In genomic region chr7:121995961-121996360, GRCm38 (mm10) we compare ENCODE assay signal across 27 mouse cellular contexts.
"Had no signal": no experiment of that assay in that cellular context is flagged by ENCODE, and none has a peak within 500 bp of the region (broad histone marks: within the 10 kb centered on the region; RNA-seq: fewer than 3 reads in every experiment).

No protein-coding gene starts in this region.

- H3K4me3 ChIP-seq: embryonic facial prominence, embryonic 10.5 days; embryonic facial prominence, embryonic 12.5 days; embryonic facial prominence, embryonic 13.5 days; embryonic facial prominence, embryonic 15.5 days; erythroblast, embryonic 14.5 days; forebrain, embryonic 10.5 days; forebrain, embryonic 12.5 days; forebrain, embryonic 13.5 days; forebrain, embryonic 15.5 days; gastrocnemius, adult 2 months; heart, adult 2 months; heart, embryonic 10.5 days had no signal

- H3K4me2 ChIP-seq: embryonic facial prominence, embryonic 12.5 days; embryonic facial prominence, embryonic 13.5 days; embryonic facial prominence, embryonic 15.5 days; forebrain, embryonic 12.5 days; forebrain, embryonic 13.5 days; forebrain, embryonic 15.5 days had no signal

- H3K4me1 ChIP-seq: embryonic facial prominence, embryonic 10.5 days; embryonic facial prominence, embryonic 12.5 days; embryonic facial prominence, embryonic 13.5 days; embryonic facial prominence, embryonic 15.5 days; forebrain, embryonic 10.5 days; forebrain, embryonic 12.5 days; forebrain, embryonic 13.5 days; forebrain, embryonic 15.5 days; heart, embryonic 10.5 days had no signal

- H3K27ac ChIP-seq: embryonic facial prominence, embryonic 10.5 days; embryonic facial prominence, embryonic 12.5 days; embryonic facial prominence, embryonic 13.5 days; embryonic facial prominence, embryonic 15.5 days; forebrain, embryonic 10.5 days; forebrain, embryonic 12.5 days; forebrain, embryonic 13.5 days; forebrain, embryonic 15.5 days; gastrocnemius, adult 2 months; heart, adult 2 months; heart, embryonic 10.5 days had no signal

- H3K9ac ChIP-seq: embryonic facial prominence, embryonic 12.5 days; embryonic facial prominence, embryonic 13.5 days; embryonic facial prominence, embryonic 15.5 days; forebrain, embryonic 12.5 days; forebrain, embryonic 13.5 days; forebrain, embryonic 15.5 days; forebrain, postnatal 0 days had no signal

- DNase-seq: cerebellum, adult 9-11 months; cerebellum, postnatal 10 days; cerebellum, postnatal 14 days; cerebellum, postnatal 25 days; cerebellum, postnatal 36 days; embryo, embryonic 11 days; forebrain, postnatal 0 days; gastrocnemius, adult 2 months; gastrocnemius, postnatal 10 days; gastrocnemius, postnatal 14 days; gastrocnemius, postnatal 25 days; gastrocnemius, postnatal 36 days; heart, adult 11 months; heart, adult 18-20 months; heart, adult 2 months had no signal

- H3K9me3 ChIP-seq: embryonic facial prominence, embryonic 10.5 days; embryonic facial prominence, embryonic 12.5 days; embryonic facial prominence, embryonic 13.5 days; embryonic facial prominence, embryonic 15.5 days; forebrain, embryonic 10.5 days; forebrain, embryonic 12.5 days; forebrain, embryonic 13.5 days; forebrain, embryonic 15.5 days; heart, embryonic 10.5 days had no signal

- H3K27me3 ChIP-seq: embryonic facial prominence, embryonic 12.5 days; embryonic facial prominence, embryonic 13.5 days; embryonic facial prominence, embryonic 15.5 days; forebrain, embryonic 12.5 days; forebrain, embryonic 13.5 days; forebrain, embryonic 15.5 days had no signal

- ATAC-seq: forebrain, embryonic 13.5 days; forebrain, embryonic 14.5 days; forebrain, embryonic 15.5 days; forebrain, embryonic 16.5 days; forebrain, postnatal 0 days had no signal
